Comparison of ENCODE assay signal across 28 mouse cellular contexts in genomic region chr19:10326609-10327008, GRCm38 (mm10). TPM values are rescaled to one million over a fixed set of nuclear protein-coding genes. Genes with fewer than 3 reads are reported as not detected.
DNase-seq lines count a peak whose midpoint lies in the region; ATAC-seq and TF ChIP-seq lines count a peak whose summit lies in the region.
"Had no signal": no experiment of that assay in that cellular context is flagged by ENCODE, and none has a peak within 500 bp of the region (broad histone marks: within the 10 kb centered on the region; RNA-seq: fewer than 3 reads in every experiment).

No protein-coding gene starts in this region.

- no peak overlapping the region for H3K27ac ChIP-seq in hindbrain, postnatal 0 days
- no peak overlapping the region for H3K27ac ChIP-seq in hindbrain, embryonic 14.5 days
- no peak overlapping the region for H3K27ac ChIP-seq in lung, embryonic 16.5 days (ENCODE audit: low read length)
- H3K27ac ChIP-seq: forebrain, embryonic 10.5 days; heart, embryonic 10.5 days; limb, embryonic 15.5 days; liver, embryonic 15.5 days; midbrain, embryonic 13.5 days; neural tube, embryonic 13.5 days had no signal

- TF ChIP-seq CTCF in hindbrain, postnatal 0 days (IDR thresholded peaks at IDR 0.05; ENCODE audit: low read depth), result no peak

- H3K36me3 ChIP-seq in hindbrain, postnatal 0 days (ENCODE audit: insufficient read depth, low read length), result no peaks in the 10 kb centered on the region
- H3K36me3 ChIP-seq in hindbrain, embryonic 14.5 days (replicated peaks; ENCODE audit: control insufficient read depth, insufficient read depth), result no peaks in the 10 kb centered on the region
- H3K36me3 ChIP-seq in lung, embryonic 16.5 days (ENCODE audit: control insufficient read depth, insufficient read depth, low read length), result no peaks in the 10 kb centered on the region
- H3K36me3 ChIP-seq: forebrain, embryonic 10.5 days; heart, embryonic 10.5 days; limb, embryonic 15.5 days; liver, embryonic 15.5 days; midbrain, embryonic 13.5 days; neural tube, embryonic 13.5 days had no signal

- DNase-seq in hindbrain, postnatal 0 days (ENCODE audit: low spot score), result peak; percentile 28
- no peak for DNase-seq in hindbrain, embryonic 14.5 days (ENCODE audit: low spot score)
- DNase-seq in kidney, postnatal 14 days, result peak; percentile 33
- no peak for DNase-seq in kidney, adult 8-10 months
- DNase-seq in lung, postnatal 36 days, result no peak
- peak; percentile 25 to 77 for DNase-seq in lung, postnatal 4 days
- DNase-seq: adrenal gland, postnatal 14 days; cerebellum, adult 8-10 months; gastrocnemius, postnatal 10 days; layer of hippocampus, postnatal 36 days; retina, postnatal 1 day; right cerebral cortex, postnatal 25 days; spleen, adult 18-20 months; thymus, postnatal 14 days had no signal

- no peak overlapping the region for H3K9ac ChIP-seq in hindbrain, postnatal 0 days (replicated peaks; ENCODE audit: low read length)
- H3K9ac ChIP-seq in hindbrain, embryonic 14.5 days, result no peak overlapping the region
- H3K9ac ChIP-seq in lung, embryonic 16.5 days (ENCODE audit: low read length), result no peak overlapping the region
- H3K9ac ChIP-seq: limb, embryonic 15.5 days; liver, embryonic 15.5 days; midbrain, embryonic 13.5 days; neural tube, embryonic 13.5 days had no signal

- WGBS in hindbrain, postnatal 0 days, result 33% methylated on average over 3 of the region's 3 CpGs
- WGBS in hindbrain, embryonic 14.5 days, result 59% methylated on average over 3 of the region's 3 CpGs
- WGBS in lung, embryonic 16.5 days, result 31% methylated on average over 3 of the region's 3 CpGs

- no peak for ATAC-seq in hindbrain, postnatal 0 days
- ATAC-seq in hindbrain, embryonic 14.5 days (ENCODE audit: low FRiP score), result no peak
- peak; percentile 80 for ATAC-seq in lung, embryonic 16.5 days (ENCODE audit: low read depth)
- ATAC-seq: CD4-positive, CD25-positive, alpha-beta regulatory T cell, adult 4 months; forebrain, embryonic 16.5 days; hindbrain, embryonic 16.5 days; intestine, embryonic 16.5 days; midbrain, embryonic 13.5 days had no signal

- H3K4me1 ChIP-seq in hindbrain, postnatal 0 days (ENCODE audit: insufficient read depth, low read length), result 0 out of 2 replicates have a peak, but pooled peaks cover 4% of the 10 kb centered on the region
- peaks cover 7% of the 10 kb centered on the region; the same call in 1 of the 2 replicates for H3K4me1 ChIP-seq in hindbrain, embryonic 14.5 days (replicated peaks; ENCODE audit: control insufficient read depth, insufficient read depth, low read length)
- H3K4me1 ChIP-seq in lung, embryonic 16.5 days (replicated peaks; ENCODE audit: control insufficient read depth, insufficient read depth, low read length), result peaks cover 4% of the 10 kb centered on the region; the same call in 1 of the 2 replicates
- H3K4me1 ChIP-seq: heart, embryonic 10.5 days; liver, embryonic 15.5 days had no signal

- no peak overlapping the region for H3K4me3 ChIP-seq in hindbrain, postnatal 0 days (ENCODE audit: low read length)
- H3K4me3 ChIP-seq in hindbrain, embryonic 14.5 days (replicated peaks; ENCODE audit: low read length), result no peak overlapping the region
- no peak overlapping the region for H3K4me3 ChIP-seq in lung, embryonic 16.5 days (ENCODE audit: low read length)
- H3K4me3 ChIP-seq: forebrain, embryonic 10.5 days; heart, embryonic 10.5 days; limb, embryonic 15.5 days; liver, embryonic 15.5 days; midbrain, embryonic 13.5 days; neural tube, embryonic 13.5 days had no signal

- no peaks in the 10 kb centered on the region for H3K27me3 ChIP-seq in hindbrain, postnatal 0 days (ENCODE audit: insufficient read depth, low read length)
- H3K27me3 ChIP-seq in hindbrain, embryonic 14.5 days (ENCODE audit: control insufficient read depth, insufficient read depth, low read length), result no peaks in the 10 kb centered on the region
- no peaks in the 10 kb centered on the region for H3K27me3 ChIP-seq in lung, embryonic 16.5 days (ENCODE audit: control insufficient read depth, insufficient read depth, low read depth, low read length)

- H3K9me3 ChIP-seq in hindbrain, postnatal 0 days (ENCODE audit: low read length), result no peaks in the 10 kb centered on the region
- H3K9me3 ChIP-seq in hindbrain, embryonic 14.5 days (ENCODE audit: control insufficient read depth, low read length), result no peaks in the 10 kb centered on the region
- no peaks in the 10 kb centered on the region for H3K9me3 ChIP-seq in lung, embryonic 16.5 days (ENCODE audit: control insufficient read depth, low read length)
- H3K9me3 ChIP-seq: forebrain, embryonic 10.5 days; heart, embryonic 10.5 days; limb, embryonic 15.5 days; liver, embryonic 15.5 days; midbrain, embryonic 13.5 days; neural tube, embryonic 13.5 days had no signal

- H3K4me2 ChIP-seq in hindbrain, postnatal 0 days (ENCODE audit: low read depth, low read length), result no peak overlapping the region
- H3K4me2 ChIP-seq in hindbrain, embryonic 14.5 days (replicated peaks), result no peak overlapping the region
- H3K4me2 ChIP-seq in lung, embryonic 16.5 days (ENCODE audit: low read depth, low read length), result no peak overlapping the region
- H3K4me2 ChIP-seq: limb, embryonic 15.5 days; liver, embryonic 15.5 days; midbrain, embryonic 13.5 days; neural tube, embryonic 13.5 days had no signal

RNA-seq across cellular contexts. Expression of gene Dagla, which starts 21.9 kb away (rescaled TPM):
- total RNA-seq in hindbrain, postnatal 0 days (2014; rRNA removed), result 33.7 and 35.0 TPM in 2 replicates
- 9.0 and 10.9 TPM in 2 replicates for polyA plus RNA-seq in hindbrain, postnatal 0 days (2015; fragmentation: Nextera tagmentation; extraction: Ambion mirVana)
- polyA plus RNA-seq in hindbrain, embryonic 14.5 days (2014; fragmentation: Nextera tagmentation; extraction: Ambion mirVana), result 9.9 and 10.2 TPM in 2 replicates
- 3.0 and 3.2 TPM in 2 replicates for polyA plus RNA-seq in lung, embryonic 16.5 days (2015; fragmentation: Nextera tagmentation; extraction: Ambion mirVana)
- total RNA-seq: common myeloid progenitor, adult 5-6 weeks; hematopoietic stem cell, adult 5-6 weeks; megakaryocyte, adult 5-6 weeks had no signal
- polyA plus RNA-seq: CD4-positive, CD25-positive, alpha-beta regulatory T cell, adult 4 months had no signal

Comparison
In these comparisons a context has a peak if more than half of its experiments do, and no peak if none do; other contexts are left out.
1. DNase-seq: peak in hindbrain, postnatal 0 days (single experiment), kidney, postnatal 14 days (single experiment) and lung, postnatal 4 days (2 of 2); none in hindbrain, embryonic 14.5 days (single experiment), kidney, adult 8-10 months (0 of 2) and lung, postnatal 36 days (single experiment).